Mouse (Mus musculus) frontal cortex, adult 2 months (tissue): ENCODE results near the gene Stfa1. TPM values are rescaled to one million over a fixed set of nuclear protein-coding genes. Genes with fewer than 3 reads are reported as not detected.
"Not testable (repeated sequence)": the region's sequence is repeated elsewhere in the genome, so short reads cannot be mapped to it uniquely, and the experiment has no call there.

Experiments
- DNase-seq, 2 experiments: peaks; one replicate each; pipeline ENCODE4 v3.0.0; 2022; ENCODE audit warnings: low spot score in 1 of 2; ENCODE audit errors: extremely low spot score in 1 of 2
- polyA plus RNA-seq: library from polyadenylated mRNA; depleted of rRNA; stranded (reverse); fragments of >200 nt; gene quantifications from 2 replicates; pipeline ENCODE4 v1.2.3, GENCODE M21; 2012; rRNA removed

The Stfa1 gene
- not detected in 2 replicates for polyA plus RNA-seq

DNA sequence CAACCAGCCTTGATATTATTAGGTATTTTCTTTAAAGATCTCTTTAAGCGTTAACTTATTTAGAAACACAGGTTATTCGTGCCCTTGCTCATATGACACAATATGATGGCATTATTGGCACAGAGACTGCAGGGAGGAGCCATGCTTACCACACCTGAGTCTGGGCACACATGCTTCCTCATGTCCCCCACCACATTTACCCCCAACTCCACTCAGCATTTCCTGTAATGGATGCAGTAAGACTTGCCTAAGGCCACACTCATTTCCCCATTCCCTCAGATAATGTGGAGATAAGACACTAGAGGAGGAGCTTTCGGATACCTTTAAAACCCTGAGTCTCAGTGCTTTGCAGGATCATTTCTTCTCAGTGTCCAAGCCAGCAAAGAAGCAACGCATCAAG, at the start of gene Stfa1:
TSS of gene Stfa1 (plus strand) at position 156 of the 400 bp plus-strand sequence.
- DNase-seq: not testable (repeated sequence)

DNA sequence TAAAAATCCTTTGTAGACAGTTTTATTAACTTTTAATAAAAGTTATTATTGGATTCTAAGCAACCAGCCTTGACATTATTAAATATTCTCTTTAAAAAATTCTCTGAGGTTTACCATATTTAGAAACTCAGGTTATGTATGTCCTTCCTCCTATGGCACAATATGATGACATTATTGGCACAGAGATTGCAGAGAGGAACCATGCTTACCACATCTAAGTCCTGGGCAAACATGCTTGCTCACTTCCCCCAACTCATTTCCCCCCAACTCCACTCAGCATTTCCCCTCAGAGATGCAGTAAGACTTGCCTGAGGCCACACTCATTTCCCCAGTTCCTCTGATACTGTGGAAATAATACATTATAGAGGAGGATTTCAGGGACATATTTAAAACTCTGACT, 16.2 kb upstream of the Stfa1 start:
- DNase-seq: not testable (repeated sequence)

DNA sequence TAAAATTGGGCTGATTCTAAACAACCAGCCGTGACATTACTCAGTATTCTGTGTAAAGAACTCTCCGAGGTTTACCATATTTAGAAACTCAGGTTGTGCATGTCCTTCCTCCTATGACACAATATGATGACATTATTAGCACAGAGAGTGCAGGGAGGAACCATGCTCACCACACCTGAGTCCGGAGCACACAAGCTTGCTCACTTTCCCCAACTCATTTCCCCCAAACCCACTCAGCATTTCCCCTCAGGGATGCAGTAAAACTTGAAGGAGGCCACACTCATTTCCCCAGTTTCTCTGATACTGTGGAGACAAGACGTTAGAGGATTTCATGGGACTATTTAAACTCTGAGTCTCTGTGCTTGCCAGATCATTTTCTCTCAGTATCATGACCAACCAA, 12.4 kb downstream of the Stfa1 start:
- DNase-seq: no peak

DNA sequence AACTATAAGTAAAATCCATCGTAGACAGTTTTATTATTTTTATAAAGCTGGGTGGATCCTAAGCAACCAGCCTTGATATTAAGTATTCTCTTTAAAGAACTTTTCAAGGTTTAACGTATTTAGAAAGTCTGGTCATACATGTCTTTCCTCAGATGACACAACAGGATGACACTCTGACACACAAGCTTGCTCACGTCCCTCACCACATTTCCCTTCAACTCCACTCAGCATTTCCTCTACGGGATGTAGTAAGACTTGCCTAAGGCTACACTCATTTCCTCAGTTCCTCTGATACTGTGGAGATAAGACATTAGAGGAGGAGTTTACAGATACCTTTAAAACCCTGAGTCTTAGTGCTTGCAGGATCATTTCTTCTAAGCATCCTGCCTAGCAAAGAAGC, 30.9 kb downstream of the Stfa1 start:
- DNase-seq: no peak

DNA sequence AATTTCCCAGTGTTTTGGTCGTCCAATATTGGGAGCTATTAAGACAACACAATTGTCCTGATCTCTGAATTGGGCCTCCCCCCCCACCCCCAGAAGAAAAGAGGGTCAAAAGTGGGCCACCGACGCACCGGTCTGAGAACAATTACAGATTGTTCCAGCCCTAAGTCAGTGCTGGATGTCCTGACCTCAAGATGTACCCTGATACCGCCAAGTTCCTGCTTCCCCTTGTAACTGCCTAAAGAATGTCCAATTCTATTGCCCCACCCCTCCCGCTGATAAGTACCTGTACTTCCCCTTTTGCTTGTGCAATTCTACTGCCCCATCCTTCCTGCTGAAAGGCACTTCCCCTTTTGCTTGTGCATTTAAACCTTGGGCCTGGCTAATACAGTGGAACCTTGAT, 39.4 kb downstream of the Stfa1 start:
- DNase-seq: not testable (repeated sequence)

DNA sequence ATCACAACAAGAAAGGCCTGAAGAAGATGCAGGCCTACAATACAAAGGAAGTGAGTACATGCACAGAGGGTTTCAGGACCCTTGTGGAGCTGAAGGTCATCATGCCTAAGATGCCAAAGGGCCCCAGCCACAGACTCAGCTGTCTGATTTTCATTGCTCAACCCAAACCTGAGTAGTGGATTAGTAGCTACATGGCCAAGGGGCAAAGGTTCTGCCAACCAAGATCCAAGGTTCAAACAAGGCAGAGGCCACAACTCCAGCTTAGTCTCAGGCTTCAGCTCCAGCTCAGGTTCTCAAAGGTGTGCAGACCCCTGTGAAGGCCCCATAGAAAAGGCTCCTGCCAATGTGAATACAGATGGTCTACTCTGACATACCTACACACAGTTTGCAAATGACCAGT, 42.5 kb downstream of the Stfa1 start:
- no peak for DNase-seq

DNA sequence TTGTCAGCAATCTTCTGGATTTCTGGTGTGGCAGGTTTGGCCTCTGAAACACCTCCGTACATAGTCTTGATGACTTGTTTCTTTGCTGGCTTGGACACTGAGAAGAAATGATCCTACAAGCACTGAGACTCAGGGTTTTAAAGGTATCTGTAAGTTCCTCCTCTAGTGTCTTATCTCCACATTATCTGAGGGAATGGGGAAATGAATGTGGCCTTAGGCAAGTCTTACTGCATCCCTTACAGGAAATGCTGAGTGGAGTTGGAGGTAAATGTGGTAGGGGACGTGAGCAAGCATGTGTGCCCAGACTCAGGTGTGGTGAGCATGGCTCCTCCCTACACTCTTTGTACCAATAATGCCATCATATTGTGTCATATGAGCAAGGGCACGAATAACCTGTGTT, 57.5 kb downstream of the Stfa1 start, which contains the start of gene BC117090:
TSS of gene BC117090 (minus strand) at position 101 of the 400 bp plus-strand sequence.
- no peak for DNase-seq

Other genes starting within 250 kb of the Stfa1 start
- gene Wdr5b, start 235.8 kb upstream of the Stfa1 start, polyA plus RNA-seq: 5.0 and 5.4 TPM in 2 replicates
- 99.7 and 111 TPM in 2 replicates for gene Fam162a, start 205.4 kb upstream of the Stfa1 start, polyA plus RNA-seq
- 21.4 and 26.9 TPM in 2 replicates for gene Ccdc58, start 205.3 kb upstream of the Stfa1 start, polyA plus RNA-seq
- not detected in 2 replicates for gene Csta1, start 145.7 kb upstream of the Stfa1 start, polyA plus RNA-seq
- gene Stfa2l1, start 120.1 kb upstream of the Stfa1 start, polyA plus RNA-seq: not detected in 2 replicates
- gene Gm5483, start 92.7 kb upstream of the Stfa1 start, polyA plus RNA-seq: not detected in 2 replicates
- gene Gm5416, start 66.5 kb upstream of the Stfa1 start, polyA plus RNA-seq: not detected in 2 replicates
- gene 2010005H15Rik, start 55.5 kb upstream of the Stfa1 start, polyA plus RNA-seq: not detected in 2 replicates
- not detected in 2 replicates for gene BC117090, start 57.4 kb downstream of the Stfa1 start, polyA plus RNA-seq
- gene BC100530, start 90.8 kb downstream of the Stfa1 start, polyA plus RNA-seq: not detected in 2 replicates
- not detected in 2 replicates for gene Stfa2, start 131.5 kb downstream of the Stfa1 start, polyA plus RNA-seq
- not detected in 2 replicates for gene Stfa3, start 178.4 kb downstream of the Stfa1 start, polyA plus RNA-seq